Mouse (Mus musculus) embryo, embryonic 9.5 days (tissue): Measurements from ENCODE around the gene Pknox1.
A peak's percentile ranks its signal among the peaks of the same experiment; 100 is the strongest.
"Not testable (repeated sequence)": the region's sequence is repeated elsewhere in the genome, so short reads cannot be mapped to it uniquely, and the experiment has no call there.

ENCODE experiments used
- DNase-seq: peaks from one replicate; pipeline ENCODE4 v3.0.0-alpha.2; 2017; ENCODE audit errors: extremely low spot score

The Pknox1 gene

GRCm38 (mm10) chr17:31552601-31553000, 11.9 kb upstream of the Pknox1 start:
- DNase-seq, result not testable (repeated sequence)

GRCm38 (mm10) chr17:31556253-31556652, 8.3 kb upstream of the Pknox1 start:
- DNase-seq, result no peak

- peak; percentile 33 for DNase-seq
Observed at GRCm38 (mm10) chr17:31557124-31557880, 7.2 kb upstream of the Pknox1 start.

GRCm38 (mm10) chr17:31557947-31558542, 6.5 kb upstream of the Pknox1 start:
- DNase-seq, result no peak

- DNase-seq, result no peak
Observed at GRCm38 (mm10) chr17:31559021-31559789, 5.3 kb upstream of the Pknox1 start.

GRCm38 (mm10) chr17:31563632-31564014, 911 bp upstream of the Pknox1 start:
- DNase-seq, result peak; percentile 58

- no peak for DNase-seq
Observed at GRCm38 (mm10) chr17:31564858-31565140, 265 bp downstream of the Pknox1 start.

- DNase-seq, result no peak
Observed at GRCm38 (mm10) chr17:31565141-31566056, 865 bp downstream of the Pknox1 start.

GRCm38 (mm10) chr17:31566276-31566675, 1.7 kb downstream of the Pknox1 start:
- no peak for DNase-seq

- DNase-seq, result no peak
Observed at GRCm38 (mm10) chr17:31569756-31570155, 5.2 kb downstream of the Pknox1 start.

- DNase-seq, result peak; percentile 39
Observed at GRCm38 (mm10) chr17:31570321-31570925, 5.9 kb downstream of the Pknox1 start.

GRCm38 (mm10) chr17:31571689-31572088, 7.2 kb downstream of the Pknox1 start:
- no peak for DNase-seq

- no peak for DNase-seq
Observed at GRCm38 (mm10) chr17:31574662-31575061, 10.1 kb downstream of the Pknox1 start.

- no peak for DNase-seq
Observed at GRCm38 (mm10) chr17:31576394-31577175, 12.1 kb downstream of the Pknox1 start.

- no peak for DNase-seq
Observed at GRCm38 (mm10) chr17:31580344-31580743, 15.8 kb downstream of the Pknox1 start.

- DNase-seq, result no peak
Observed at GRCm38 (mm10) chr17:31583185-31583584, 18.7 kb downstream of the Pknox1 start.

GRCm38 (mm10) chr17:31583781-31584180, 19.2 kb downstream of the Pknox1 start:
- DNase-seq, result no peak

GRCm38 (mm10) chr17:31588115-31588514, 23.6 kb downstream of the Pknox1 start:
- DNase-seq, result no peak

GRCm38 (mm10) chr17:31588726-31589125, 24.2 kb downstream of the Pknox1 start:
- no peak for DNase-seq

- no peak for DNase-seq
Observed at GRCm38 (mm10) chr17:31590846-31591245, 26.3 kb downstream of the Pknox1 start.

- DNase-seq, result no peak
Observed at GRCm38 (mm10) chr17:31594590-31594989, 30.1 kb downstream of the Pknox1 start.
